Comparison of ENCODE assay signal across 8 mouse cellular contexts in genomic region chr9:35175251-35176123, GRCm38 (mm10). TPM values are rescaled to one million over a fixed set of nuclear protein-coding genes. Genes with fewer than 3 reads are reported as not detected.
DNase-seq lines count a peak whose midpoint lies in the region; ATAC-seq lines count a peak whose summit lies in the region.

Dcps (minus strand) TSS chr9:35176061.

- H3K9ac ChIP-seq in forebrain, embryonic 14.5 days (ENCODE audit: low read length): peak within 1 kb of the TSS; percentile 67
- peak within 1 kb of the TSS; percentile 64 for H3K9ac ChIP-seq in neural tube, embryonic 15.5 days (replicated peaks)

- H3K4me1 ChIP-seq in forebrain, embryonic 14.5 days (ENCODE audit: control insufficient read depth, insufficient read depth, low read length): peaks cover 9% of the 10 kb centered on the region; the same call in 1 of the 2 replicates
- H3K4me1 ChIP-seq in neural tube, embryonic 15.5 days: peaks cover 14% of the 10 kb centered on the region

- peak within 1 kb of the TSS; percentile 86 for H3K4me2 ChIP-seq in forebrain, embryonic 14.5 days (ENCODE audit: low read length)
- peak within 1 kb of the TSS; percentile 72 for H3K4me2 ChIP-seq in neural tube, embryonic 15.5 days

- intact Hi-C loops in heart, postnatal 14 days (cut with DNase I): loop anchor here (1.0 kb wide), 1 partner anchor 35 kb away; no protein-coding TSS in a partner anchor

- H3K36me3 ChIP-seq in forebrain, embryonic 14.5 days (ENCODE audit: control insufficient read depth, insufficient read depth, low read length): peaks cover 5% of the 10 kb centered on the region; the same call in 1 of the 2 replicates
- H3K36me3 ChIP-seq in neural tube, embryonic 15.5 days: peaks cover 4% of the 10 kb centered on the region; the same call in 1 of the 2 replicates

- ATAC-seq in forebrain, embryonic 14.5 days: peak; percentile 98
- ATAC-seq in neural tube, embryonic 15.5 days (ENCODE audit: low FRiP score): peak; percentile 97

- WGBS in forebrain, embryonic 14.5 days: under 1% methylated on average over 38 of the region's 38 CpGs
- WGBS in neural tube, embryonic 15.5 days: under 1% methylated on average over 38 of the region's 38 CpGs

- H3K27ac ChIP-seq in forebrain, embryonic 14.5 days (ENCODE audit: low read depth, low read length): peak within 1 kb of the TSS; percentile 86
- peak within 1 kb of the TSS; percentile 95 for H3K27ac ChIP-seq in neural tube, embryonic 15.5 days (replicated peaks)

- peak; percentile 92 for DNase-seq in ES-CJ7 (ENCODE audit: low read depth, low spot score)
- peak; percentile 91 for DNase-seq in cerebellum, adult 11 months
- peak; percentile 98 for DNase-seq in forebrain, embryonic 14.5 days (ENCODE audit: low spot score)
- DNase-seq in heart, postnatal 14 days: peak; percentile 89 to 93
- peak; percentile 96 for DNase-seq in layer of hippocampus, adult 11-12 months (ENCODE audit: low spot score)
- DNase-seq in lung, adult 18-20 months: peak; percentile 96
- peak; percentile 94 for DNase-seq in testis, postnatal 14 days (ENCODE audit: low spot score)

- no peaks in the 10 kb centered on the region for H3K9me3 ChIP-seq in forebrain, embryonic 14.5 days (replicated peaks; ENCODE audit: control insufficient read depth, low read length)
- no peaks in the 10 kb centered on the region for H3K9me3 ChIP-seq in neural tube, embryonic 15.5 days (replicated peaks)

- H3K4me3 ChIP-seq in forebrain, embryonic 14.5 days (ENCODE audit: low read depth, low read length): peak within 1 kb of the TSS; percentile 54
- peak within 1 kb of the TSS; percentile 74 for H3K4me3 ChIP-seq in neural tube, embryonic 15.5 days (replicated peaks)

- H3K27me3 ChIP-seq in forebrain, embryonic 14.5 days (replicated peaks; ENCODE audit: control insufficient read depth, insufficient read depth, low read length): no peaks in the 10 kb centered on the region
- H3K27me3 ChIP-seq in neural tube, embryonic 15.5 days (replicated peaks): no peaks in the 10 kb centered on the region

RNA-seq across cellular contexts. Expression of gene Dcps, which starts in this region (rescaled TPM):
- polyA plus RNA-seq in forebrain, embryonic 14.5 days (2014; fragmentation: Nextera tagmentation; extraction: Ambion mirVana): 93.2 and 94.8 TPM in 2 replicates
- 10 to 100 TPM; 14.2 to 17.1 TPM for total RNA-seq in heart, postnatal 14 days (2021)
- 69.1 and 73.7 TPM in 2 replicates for polyA plus RNA-seq in neural tube, embryonic 15.5 days (2015; fragmentation: Nextera tagmentation; extraction: Ambion mirVana)

Comparison
In these comparisons a context has a peak if more than half of its experiments do, and no peak if none do; other contexts are left out.
1. Peak in every context shown above with its lines: DNase-seq, ATAC-seq, H3K4me3 ChIP-seq and H3K27ac ChIP-seq.